Mouse (Mus musculus) CH12.LX (cell line): ENCODE data around the gene Casz1.

Source experiments
- CHD1 ChIP-seq: IDR thresholded peaks from 2 replicates; pipeline ENCODE4 v1.6.1; 2012; ENCODE audit warnings: low read depth, low read length, improper control_type of control experiment, inconsistent platforms
- CHD2 ChIP-seq: IDR thresholded peaks from 2 replicates; pipeline ENCODE4 v1.6.1; 2011; ENCODE audit warnings: low read length, improper control_type of control experiment
- CTCF ChIP-seq, 2 experiments: IDR thresholded peaks in 1 of 2; conservative IDR thresholded peaks in 1 of 2; 2 replicates each; pipeline ENCODE4 v1.5.1; 2011 to 2012; ENCODE audit warnings: low read depth in 2 of 2, low read length in 2 of 2, improper control_type of control experiment in 1 of 2, inconsistent platforms in 1 of 2, mild to moderate bottlenecking in 1 of 2, moderate library complexity in 1 of 2
- E2F4 ChIP-seq: IDR thresholded peaks from 2 replicates; pipeline ENCODE4 v1.6.1; 2011; ENCODE audit warnings: low read depth, low read length, improper control_type of control experiment; ENCODE audit not compliant: insufficient replicate concordance
- EP300 ChIP-seq: IDR thresholded peaks from 2 replicates; pipeline ENCODE4 v1.6.1; 2011; ENCODE audit warnings: low read length, improper control_type of control experiment
- ETS1 ChIP-seq: conservative IDR thresholded peaks from 2 replicates; pipeline ENCODE4 v1.6.1; 2012; ENCODE audit warnings: low read depth, mild to moderate bottlenecking, inconsistent platforms, low read length, improper control_type of control experiment, moderate library complexity
- JUND ChIP-seq: conservative IDR thresholded peaks from 2 replicates; pipeline ENCODE4 v1.6.1; 2011; ENCODE audit warnings: low read depth, low read length, improper control_type of control experiment
- MAZ ChIP-seq: IDR thresholded peaks from 2 replicates; pipeline ENCODE4 v1.6.1; 2012; ENCODE audit warnings: low read depth, mild to moderate bottlenecking, inconsistent platforms, low read length, improper control_type of control experiment, moderate library complexity
- MEF2A ChIP-seq: IDR thresholded peaks from 2 replicates; pipeline ENCODE4 v1.6.1; 2014; ENCODE audit warnings: low read depth, mild to moderate bottlenecking, inconsistent platforms, low read length, improper control_type of control experiment, borderline replicate concordance
- POLR2A ChIP-seq: IDR thresholded peaks from 2 replicates; pipeline ENCODE4 v1.6.1; 2011; ENCODE audit warnings: low read depth, mild to moderate bottlenecking, improper control_type of control experiment, low read length
- POLR2AphosphoS2 ChIP-seq: IDR thresholded peaks from 2 replicates; pipeline ENCODE4 v1.6.1; 2011; ENCODE audit warnings: low read depth, low read length, improper control_type of control experiment
- RAD21 ChIP-seq: IDR thresholded peaks from 2 replicates; pipeline ENCODE4 v1.6.1; 2011; ENCODE audit warnings: low read depth, mild to moderate bottlenecking, low read length, improper control_type of control experiment, moderate library complexity
- TCF12 ChIP-seq: IDR thresholded peaks from 2 replicates; pipeline ENCODE4 v1.6.1; 2014; ENCODE audit warnings: low read depth, mild to moderate bottlenecking, inconsistent platforms, low read length, improper control_type of control experiment
- ZNF384 ChIP-seq: IDR thresholded peaks from 2 replicates; pipeline ENCODE4 v1.6.1; 2012; ENCODE audit warnings: low read depth, low read length, improper control_type of control experiment, inconsistent platforms

DNA sequence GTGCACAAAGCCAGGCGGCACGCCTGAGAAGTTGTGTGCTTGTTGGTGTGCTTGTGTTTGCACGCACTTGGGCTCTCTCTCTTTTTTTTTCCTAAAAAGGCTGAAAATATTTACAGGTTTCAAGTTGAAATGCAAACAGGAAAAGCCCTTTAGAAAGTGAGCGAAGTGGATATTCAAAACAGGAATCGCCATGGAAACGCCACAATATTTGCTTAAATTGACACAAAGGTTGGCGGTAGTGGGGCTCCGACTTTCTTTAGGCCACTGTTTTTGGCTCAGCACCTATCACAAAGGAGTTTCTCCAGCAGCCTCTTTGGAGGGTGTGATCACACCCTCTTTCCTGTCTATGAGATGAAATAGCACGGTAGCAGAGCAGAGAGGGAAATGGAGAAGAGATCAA lies 32.8 kb downstream of the Casz1 start:
- TF ChIP-seq MAZ = no peak
- TF ChIP-seq CTCF (conservative IDR thresholded peaks at IDR 0.05 in 1 of 2, IDR thresholded peaks at IDR 0.05 in 1 of 2; ENCODE audit: low read depth in 2 of 2, low read length in 2 of 2) = no peak
- TF ChIP-seq POLR2A = no peak
- TF ChIP-seq EP300 = 0 out of 2 replicates have a peak, but pooled peaks have one; percentile 24
- no peak for TF ChIP-seq MEF2A
- TF ChIP-seq CHD2 = no peak
- no peak for TF ChIP-seq TCF12
- TF ChIP-seq JUND = no peak
- no peak for TF ChIP-seq CHD1
- TF ChIP-seq E2F4 = no peak
- no peak for TF ChIP-seq ZNF384
- no peak for TF ChIP-seq RAD21
- TF ChIP-seq ETS1 = no peak
- no peak for TF ChIP-seq POLR2AphosphoS2
